ENCODE assay signal across 8 mouse cellular contexts in the genomic region with DNA sequence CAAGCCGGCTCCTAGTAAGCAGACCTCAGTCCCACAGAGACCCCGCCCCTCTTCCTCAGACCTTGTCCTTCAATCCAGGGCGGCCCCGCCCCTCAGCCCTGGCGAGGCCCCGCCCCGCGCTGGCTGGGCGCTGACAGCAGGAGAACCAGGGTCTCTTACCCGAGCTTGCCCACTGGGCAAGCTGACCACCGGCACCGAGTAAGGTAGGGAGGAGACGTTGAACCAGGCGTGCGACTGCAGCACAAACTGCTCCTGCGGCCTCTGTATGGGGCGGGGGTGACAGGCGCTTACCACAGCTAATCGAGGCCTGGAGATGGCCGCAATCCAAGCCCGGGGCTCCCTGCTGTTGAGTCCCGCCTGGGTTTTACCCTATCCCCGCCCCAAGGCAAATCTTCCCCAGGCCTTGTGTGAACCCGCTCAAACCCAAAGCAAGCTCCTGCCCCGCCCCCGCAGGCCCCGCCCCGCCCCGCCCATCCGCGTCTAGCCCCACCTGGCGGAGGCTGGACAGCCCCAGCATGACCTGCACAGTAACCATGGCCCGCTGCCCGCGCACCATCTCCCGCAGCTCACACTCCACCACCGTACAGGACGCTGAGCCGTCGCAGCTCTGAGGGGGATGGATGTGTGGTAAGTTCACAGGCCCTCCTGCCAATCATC. TPM values are rescaled to one million over a fixed set of nuclear protein-coding genes. Genes with fewer than 3 reads are reported as not detected.
A peak's percentile ranks its signal among the peaks of the same experiment; 100 is the strongest.
DNase-seq lines count a peak whose midpoint lies in the region; ATAC-seq lines count a peak whose summit lies in the region.

No protein-coding gene starts in this region.

- ATAC-seq in erythroid progenitor cell, adult 5-6 weeks (replicated peaks; ENCODE audit: low FRiP score, poor library complexity, severe bottlenecking) = peak; percentile 78
- peak; percentile 81 for ATAC-seq in megakaryocyte, adult 5-6 weeks (ENCODE audit: poor library complexity, severe bottlenecking)

- intact Hi-C loops in heart, postnatal 14 days (cut with DNase I) = no loop called here

- peak; percentile 82 to 93 for DNase-seq in adrenal gland, adult (ENCODE audit: inconsistent age in 2 of 2, low spot score in 1 of 2)
- DNase-seq in adrenal gland, adult 8-10 months = no peak
- DNase-seq in brain, adult 2 months (ENCODE audit: low read depth, low spot score) = peak; percentile 72
- peak; percentile 74 to 77 for DNase-seq in heart, postnatal 14 days
- DNase-seq in kidney, postnatal 4 days = peak; percentile 88 to 94
- peak; percentile 66 for DNase-seq in retina, postnatal 7 days (ENCODE audit: low read depth, low spot score)

RNA-seq across cellular contexts. Expression of a gene that starts 8.4 kb away (rescaled TPM):
- 1 to 10 TPM; 3.8 to 6.2 (median 5.0) TPM for total RNA-seq in adrenal gland, adult 8-10 months (2022)
- not detected in 2 replicates for total RNA-seq in erythroid progenitor cell, adult 5-6 weeks (2015; ENCODE audit: low replicate concordance)
- not detected in 2 replicates for total RNA-seq in erythroid progenitor cell, adult 5-6 weeks (2017; ENCODE audit: low replicate concordance)
- 10 to 100 TPM; 10.5 to 11.4 TPM for total RNA-seq in heart, postnatal 14 days (2021)
- total RNA-seq in megakaryocyte, adult 5-6 weeks (2015) = 0.09 TPM in 1 of 2 replicates, not detected in the other
- total RNA-seq in megakaryocyte, adult 5-6 weeks (2017) = not detected in 2 replicates

RNA-seq across cellular contexts. Expression of a gene that starts 14.1 kb away (rescaled TPM):
- total RNA-seq in adrenal gland, adult 8-10 months (2022) = 1 to 10 TPM; 2.9 to 4.7 (median 4.1) TPM
- 4.2 and 15.9 TPM in 2 replicates for total RNA-seq in erythroid progenitor cell, adult 5-6 weeks (2015; ENCODE audit: low replicate concordance)
- total RNA-seq in erythroid progenitor cell, adult 5-6 weeks (2017; ENCODE audit: low replicate concordance) = 20.4 and 34.3 TPM in 2 replicates
- 1 to 10 TPM; 3.1 to 3.3 TPM for total RNA-seq in heart, postnatal 14 days (2021)
- 13.2 and 16.0 TPM in 2 replicates for total RNA-seq in megakaryocyte, adult 5-6 weeks (2015)
- 13.2 and 17.9 TPM in 2 replicates for total RNA-seq in megakaryocyte, adult 5-6 weeks (2017)

RNA-seq across cellular contexts. Expression of a gene that starts 25.8 kb away (rescaled TPM):
- 100 to 1,000 TPM; 171 to 220 (median 202) TPM for total RNA-seq in adrenal gland, adult 8-10 months (2022)
- total RNA-seq in erythroid progenitor cell, adult 5-6 weeks (2015; ENCODE audit: low replicate concordance) = 90.1 and 125 TPM in 2 replicates
- total RNA-seq in erythroid progenitor cell, adult 5-6 weeks (2017; ENCODE audit: low replicate concordance) = 38.5 and 49.9 TPM in 2 replicates
- total RNA-seq in heart, postnatal 14 days (2021) = 100 to 1,000 TPM; 130 to 136 TPM
- 509 and 566 TPM in 2 replicates for total RNA-seq in megakaryocyte, adult 5-6 weeks (2015)
- 201 and 225 TPM in 2 replicates for total RNA-seq in megakaryocyte, adult 5-6 weeks (2017)

RNA-seq across cellular contexts. Expression of a gene that starts 48.1 kb away (rescaled TPM):
- 100 to 1,000 TPM; 343 to 469 (median 379) TPM for total RNA-seq in adrenal gland, adult 8-10 months (2022)
- total RNA-seq in erythroid progenitor cell, adult 5-6 weeks (2015; ENCODE audit: low replicate concordance) = 211 and 271 TPM in 2 replicates
- 78.9 and 80.8 TPM in 2 replicates for total RNA-seq in erythroid progenitor cell, adult 5-6 weeks (2017; ENCODE audit: low replicate concordance)
- total RNA-seq in heart, postnatal 14 days (2021) = 100 to 1,000 TPM; 163 to 176 TPM
- total RNA-seq in megakaryocyte, adult 5-6 weeks (2015) = 41.5 and 47.5 TPM in 2 replicates
- 20.5 and 22.8 TPM in 2 replicates for total RNA-seq in megakaryocyte, adult 5-6 weeks (2017)

Comparison
In these comparisons a context has a peak if more than half of its experiments do, and no peak if none do; other contexts are left out.
1. RNA of a gene that starts 8.4 kb away (total RNA-seq): 10.5 to 11.4 TPM in heart, postnatal 14 days and 3.8 to 6.2 TPM in adrenal gland, adult 8-10 months; 0.09 TPM in megakaryocyte, adult 5-6 weeks and not detected in erythroid progenitor cell, adult 5-6 weeks; every median in the first group is over 4 times any median in the second.